Mouse (Mus musculus): ENCODE measurements around the gene Scn3a.
"Not testable (repeated sequence)": the region's sequence is repeated elsewhere in the genome, so short reads cannot be mapped to it uniquely, and the experiment has no call there.

The Scn3a gene

DNA sequence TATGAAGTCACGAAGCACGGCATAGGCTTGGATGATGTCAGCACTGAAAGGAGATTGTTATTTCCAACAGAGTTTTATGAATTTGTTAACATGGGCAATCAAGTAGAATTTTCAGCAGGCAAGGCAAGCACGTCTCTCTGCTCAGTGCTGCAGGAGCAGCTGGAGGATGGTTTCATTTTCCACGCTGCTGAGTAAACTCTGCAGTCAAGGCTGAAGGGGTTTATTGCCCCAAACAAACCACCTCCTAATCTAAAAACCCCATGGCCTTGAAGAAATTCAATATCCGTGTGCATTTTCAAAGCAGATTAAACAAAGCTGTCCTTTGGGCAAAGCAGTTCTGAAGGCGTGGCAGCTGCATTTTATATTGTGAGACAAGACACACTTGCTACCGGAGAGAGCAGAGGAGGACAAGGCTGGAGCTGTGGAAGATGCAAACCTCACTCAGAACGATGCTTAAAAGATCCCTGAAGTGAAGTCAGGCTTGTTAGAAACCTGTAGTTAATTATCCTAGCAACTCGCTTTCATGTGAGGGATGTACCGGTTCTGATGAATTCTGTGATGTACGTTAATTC is 96.0 kb downstream of the Scn3a start:
- Histone ChIP-seq H3K4me1 (replicated peaks; ENCODE audit: low read depth, low read length) (no peaks in the 10 kb centered on the region), H3K4me3 (replicated peaks; ENCODE audit: low read length) (no peak overlapping the region), H3K9me3 (ENCODE audit: low read length) (no peaks in the 10 kb centered on the region), H3K27me3 (ENCODE audit: insufficient read depth, low read length) (no peaks in the 10 kb centered on the region), H3K36me3 (ENCODE audit: insufficient read depth, low read length) (no peaks in the 10 kb centered on the region)
- TF ChIP-seq POU5F1 (IDR thresholded peaks at IDR 0.05; ENCODE audit: borderline replicate concordance, low read length) (no peak), NANOG (IDR thresholded peaks at IDR 0.05; ENCODE audit: borderline replicate concordance, low read length) (no peak), CTCF (conservative IDR thresholded peaks at IDR 0.05; ENCODE audit: low read length) (no peak)

DNA sequence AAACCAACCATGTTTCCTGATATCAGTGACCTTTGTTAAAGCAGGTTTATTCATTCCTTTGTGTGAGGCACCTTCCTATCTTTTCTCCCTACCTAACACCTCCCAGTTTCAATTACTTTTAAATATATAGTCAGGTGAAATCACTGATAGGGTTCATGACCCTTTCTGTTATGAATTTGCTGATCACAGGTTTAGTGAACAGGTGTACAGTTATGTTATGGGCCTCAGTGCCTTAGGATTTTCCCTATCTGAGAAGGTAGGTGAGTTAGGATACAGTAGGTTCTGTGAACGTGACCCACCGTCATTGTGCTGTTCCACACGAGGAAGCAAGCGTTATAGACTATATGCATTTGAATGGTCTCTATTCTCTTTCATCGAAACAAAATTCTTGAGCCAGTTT is 101.7 kb downstream of the Scn3a start:
- TF ChIP-seq POU5F1 (IDR thresholded peaks at IDR 0.05; ENCODE audit: borderline replicate concordance, low read length) (no peak), CTCF (conservative IDR thresholded peaks at IDR 0.05; ENCODE audit: low read length) (no peak), NANOG (IDR thresholded peaks at IDR 0.05; ENCODE audit: borderline replicate concordance, low read length) (no peak)
- no peaks in the 10 kb centered on the region for H3K9me3 ChIP-seq (ENCODE audit: low read length)
- H3K4me3 ChIP-seq (replicated peaks; ENCODE audit: low read length) = no peak overlapping the region
- no peaks in the 10 kb centered on the region for H3K27me3 ChIP-seq (ENCODE audit: insufficient read depth, low read length)
- no peaks in the 10 kb centered on the region for H3K36me3 ChIP-seq (ENCODE audit: insufficient read depth, low read length)
- peaks cover 4% of the 10 kb centered on the region; the same call in 1 of the 2 replicates for H3K4me1 ChIP-seq (replicated peaks; ENCODE audit: low read depth, low read length)

DNA sequence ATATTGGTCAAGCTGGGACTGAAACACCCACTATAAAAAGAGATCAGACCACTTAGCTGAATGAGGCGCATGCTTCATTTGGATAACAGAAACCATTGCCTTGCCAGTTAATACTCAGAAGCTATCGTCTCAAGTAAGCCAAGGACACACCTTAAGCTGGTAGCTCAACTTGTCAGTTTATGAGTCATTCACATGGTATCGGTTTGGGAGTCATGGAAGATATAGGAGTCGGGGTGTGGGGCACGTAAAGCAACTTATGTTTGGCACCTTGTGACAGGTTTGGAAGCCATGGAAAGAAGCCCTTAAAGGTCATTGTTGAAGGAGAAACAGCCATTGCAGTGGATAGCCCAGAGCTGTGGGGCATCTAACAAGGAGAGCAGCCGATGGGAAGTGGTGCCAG is 113.7 kb downstream of the Scn3a start:
- no peak for TF ChIP-seq POU5F1 (IDR thresholded peaks at IDR 0.05; ENCODE audit: borderline replicate concordance, low read length)
- peak; percentile 44; the same call in 1 of the 2 replicates for TF ChIP-seq NANOG (IDR thresholded peaks at IDR 0.05; ENCODE audit: borderline replicate concordance, low read length)
- Histone ChIP-seq H3K27me3 (ENCODE audit: insufficient read depth, low read length) (no peaks in the 10 kb centered on the region), H3K4me1 (replicated peaks; ENCODE audit: low read depth, low read length) (peaks cover 50% of the 10 kb centered on the region), H3K9me3 (ENCODE audit: low read length) (peaks cover 13% of the 10 kb centered on the region), H3K4me3 (replicated peaks; ENCODE audit: low read length) (no peak overlapping the region), H3K36me3 (ENCODE audit: insufficient read depth, low read length) (peaks cover 13% of the 10 kb centered on the region)

DNA sequence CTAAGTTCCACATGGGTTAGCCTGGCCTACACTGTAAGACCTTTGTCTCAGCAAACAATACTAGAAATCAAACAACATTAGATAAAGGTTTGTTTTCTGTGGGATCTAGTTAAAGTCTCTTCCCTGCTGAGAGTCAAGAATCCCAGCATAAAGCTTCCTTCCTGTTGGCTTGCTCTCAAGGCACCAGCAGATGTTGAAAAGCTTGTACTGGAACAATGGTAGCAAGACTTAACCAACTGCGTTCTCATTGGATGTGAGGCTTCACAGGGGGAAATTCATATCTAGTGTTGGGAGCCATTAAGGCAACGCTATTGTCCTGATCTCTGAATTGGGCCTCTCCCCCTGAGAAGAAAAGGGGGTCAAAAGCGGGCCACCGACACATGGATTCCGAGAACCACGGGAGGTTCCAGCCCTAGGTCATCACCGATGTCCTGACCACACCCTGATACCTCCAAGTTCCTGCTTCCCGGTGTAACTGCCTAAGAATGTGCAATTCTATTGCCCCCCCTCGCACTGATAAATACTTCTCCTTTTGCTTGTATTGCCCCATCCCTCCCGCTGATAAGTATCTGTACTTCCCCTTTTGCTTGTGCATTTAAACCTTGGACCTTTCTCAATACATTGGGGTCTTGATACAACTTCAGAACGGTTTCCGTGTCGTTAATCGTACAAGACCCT is 115.9 kb downstream of the Scn3a start:
- Histone ChIP-seq H3K4me1 (replicated peaks; ENCODE audit: low read depth, low read length) (peaks cover 54% of the 10 kb centered on the region), H3K36me3 (ENCODE audit: insufficient read depth, low read length) (peaks cover 18% of the 10 kb centered on the region), H3K9me3 (ENCODE audit: low read length) (peaks cover 13% of the 10 kb centered on the region)
- H3K4me3 ChIP-seq (replicated peaks; ENCODE audit: low read length); H3K27me3 ChIP-seq (ENCODE audit: insufficient read depth, low read length): not testable (repeated sequence)

DNA sequence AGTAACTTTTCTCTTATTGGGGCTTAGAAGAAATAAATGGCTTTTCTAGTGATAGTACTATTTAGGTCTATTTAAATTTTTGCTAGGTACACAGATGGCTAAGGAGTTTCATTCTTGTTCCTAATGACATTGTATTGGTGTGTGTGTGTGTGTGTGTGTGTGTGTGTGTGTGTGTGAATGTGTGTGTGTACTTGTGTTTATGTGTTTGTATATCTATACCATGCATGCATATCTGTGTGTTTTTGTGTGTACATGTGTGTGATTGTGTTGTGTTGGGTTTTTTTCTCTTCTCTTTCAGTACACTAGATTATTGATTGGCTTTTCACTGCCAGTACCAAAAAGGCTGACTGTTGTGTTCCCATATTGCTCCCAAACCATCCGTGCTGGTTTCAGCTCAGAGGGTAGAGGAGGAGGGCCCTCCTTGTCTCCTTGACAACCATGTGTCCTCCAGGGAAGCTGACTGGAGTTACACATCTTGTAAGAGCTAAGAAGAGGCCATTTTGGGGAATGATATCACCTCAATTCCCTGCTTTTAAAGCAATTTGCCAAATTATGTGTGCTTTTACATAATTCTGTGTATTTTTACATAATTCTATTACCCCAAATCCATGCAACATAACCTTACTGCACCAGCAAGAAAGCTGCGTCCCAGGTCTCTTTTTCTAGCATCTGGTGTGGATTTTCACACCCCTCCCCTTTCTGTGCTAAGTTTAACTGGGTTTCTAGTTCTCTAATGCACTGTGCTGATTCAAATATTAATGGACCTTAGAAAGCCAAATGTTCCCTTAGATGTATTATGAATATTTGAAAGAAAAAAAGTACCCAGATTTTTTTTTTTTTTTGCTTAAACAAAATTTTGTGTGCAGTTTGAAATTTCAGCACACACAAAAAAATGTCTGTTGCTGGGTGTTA is 116.7 kb downstream of the Scn3a start:
- TF ChIP-seq NANOG (IDR thresholded peaks at IDR 0.05; ENCODE audit: borderline replicate concordance, low read length) (no peak), CTCF (conservative IDR thresholded peaks at IDR 0.05; ENCODE audit: low read length) (no peak), POU5F1 (IDR thresholded peaks at IDR 0.05; ENCODE audit: borderline replicate concordance, low read length) (no peak)

DNA sequence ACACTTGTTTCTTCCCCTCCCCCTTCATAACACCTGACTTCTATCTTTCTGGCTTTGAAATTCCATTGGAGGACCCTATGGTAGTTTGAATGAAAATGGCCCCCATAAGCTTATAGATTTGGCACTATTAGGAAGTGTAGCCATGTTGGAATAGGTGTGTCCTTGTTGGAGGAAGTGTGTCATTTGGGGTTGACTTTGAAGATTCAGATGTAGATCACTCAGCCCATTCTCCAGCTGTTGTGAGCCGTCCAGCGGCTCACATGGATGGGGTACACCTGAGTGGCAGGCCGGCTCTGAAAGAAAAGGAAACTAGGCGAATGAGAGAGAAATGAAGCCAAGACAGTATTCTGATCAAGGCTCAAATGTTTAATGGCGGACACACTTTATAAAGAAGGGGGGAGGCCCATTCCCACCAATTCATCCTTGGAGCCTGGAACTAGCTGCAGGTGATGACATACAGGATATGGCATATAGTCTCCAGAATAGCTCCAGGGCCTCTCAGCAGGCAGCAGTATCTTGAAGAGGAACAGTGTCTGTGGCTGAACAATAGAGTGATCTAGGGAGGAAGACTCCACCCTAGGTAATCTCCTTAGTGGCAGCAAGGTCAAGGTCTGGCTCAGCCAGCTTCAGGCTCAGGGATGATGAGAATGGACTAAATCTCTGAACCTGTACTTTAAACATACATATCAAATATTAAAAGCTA is 118.2 kb downstream of the Scn3a start:
- TF ChIP-seq POU5F1 (IDR thresholded peaks at IDR 0.05; ENCODE audit: borderline replicate concordance, low read length) (no peak), CTCF (conservative IDR thresholded peaks at IDR 0.05; ENCODE audit: low read length) (no peak), NANOG (IDR thresholded peaks at IDR 0.05; ENCODE audit: borderline replicate concordance, low read length) (no peak; the same call in 1 of the 2 replicates)
- Histone ChIP-seq H3K36me3 (ENCODE audit: insufficient read depth, low read length) (peaks cover 18% of the 10 kb centered on the region), H3K9me3 (ENCODE audit: low read length) (peaks cover 13% of the 10 kb centered on the region), H3K27me3 (ENCODE audit: insufficient read depth, low read length) (no peaks in the 10 kb centered on the region), H3K4me1 (replicated peaks; ENCODE audit: low read depth, low read length) (peaks cover 39% of the 10 kb centered on the region), H3K4me3 (replicated peaks; ENCODE audit: low read length) (no peak overlapping the region)

More for the DNA sequence above, 116.7 kb downstream of the Scn3a start:
- Histone ChIP-seq H3K9me3 (ENCODE audit: low read length) (peaks cover 13% of the 10 kb centered on the region), H3K4me1 (replicated peaks; ENCODE audit: low read depth, low read length) (peaks cover 51% of the 10 kb centered on the region), H3K27me3 (ENCODE audit: insufficient read depth, low read length) (no peaks in the 10 kb centered on the region), H3K4me3 (replicated peaks; ENCODE audit: low read length) (no peak overlapping the region), H3K36me3 (ENCODE audit: insufficient read depth, low read length) (peaks cover 18% of the 10 kb centered on the region)

DNA sequence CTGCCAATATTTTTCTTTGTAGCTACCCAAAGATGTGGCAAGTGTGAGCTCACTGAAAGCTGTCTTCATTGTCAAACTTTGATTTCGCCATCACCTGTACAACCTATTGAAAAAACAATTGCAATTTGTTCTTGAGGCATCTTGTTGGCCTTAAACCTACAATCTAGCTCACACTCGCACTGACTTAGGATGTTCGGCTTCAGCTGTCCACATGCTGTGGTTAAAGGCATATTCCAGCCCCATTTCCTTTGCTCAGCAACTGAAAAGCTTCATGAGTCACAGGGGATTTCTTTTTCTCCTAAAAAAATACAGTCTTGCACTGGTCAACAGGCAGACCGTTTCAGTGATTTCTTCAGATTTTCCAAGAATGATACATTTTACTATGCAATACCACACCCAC is 124.3 kb downstream of the Scn3a start:
- no peak overlapping the region for H3K4me3 ChIP-seq (replicated peaks; ENCODE audit: low read length)

DNA sequence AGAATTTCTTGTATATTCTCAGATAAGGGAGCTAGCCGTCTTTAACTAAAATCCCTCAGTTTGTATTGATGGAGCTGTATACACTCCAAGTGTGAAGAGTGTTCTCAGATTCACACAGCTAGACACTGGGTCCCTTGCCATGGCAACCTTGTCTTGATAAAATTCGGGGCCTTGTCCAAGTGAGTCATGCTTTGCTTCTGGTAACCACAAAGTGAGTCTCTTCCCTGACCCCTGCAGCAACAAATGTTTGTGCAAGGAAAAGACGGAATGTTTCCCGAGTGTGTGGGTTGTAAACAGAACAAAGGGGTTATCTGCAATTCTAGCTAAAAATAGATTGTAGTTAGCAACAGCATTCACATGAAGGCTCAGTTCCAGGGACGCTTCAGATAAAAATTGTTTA is 125.9 kb downstream of the Scn3a start:
- no peaks in the 10 kb centered on the region for H3K36me3 ChIP-seq (ENCODE audit: insufficient read depth, low read length)
- H3K27me3 ChIP-seq (ENCODE audit: insufficient read depth, low read length) = no peaks in the 10 kb centered on the region
- H3K4me1 ChIP-seq (replicated peaks; ENCODE audit: low read depth, low read length) = peaks cover 47% of the 10 kb centered on the region
- no peak overlapping the region for H3K4me3 ChIP-seq (replicated peaks; ENCODE audit: low read length)
- no peaks in the 10 kb centered on the region for H3K9me3 ChIP-seq (ENCODE audit: low read length)
- no peak for TF ChIP-seq POU5F1 (IDR thresholded peaks at IDR 0.05; ENCODE audit: borderline replicate concordance, low read length)
- TF ChIP-seq NANOG (IDR thresholded peaks at IDR 0.05; ENCODE audit: borderline replicate concordance, low read length) = no peak
- TF ChIP-seq CTCF (conservative IDR thresholded peaks at IDR 0.05; ENCODE audit: low read length) = no peak

More for the DNA sequence above, 124.3 kb downstream of the Scn3a start:
- Histone ChIP-seq H3K4me1 (replicated peaks; ENCODE audit: low read depth, low read length) (peaks cover 37% of the 10 kb centered on the region), H3K9me3 (ENCODE audit: low read length) (no peaks in the 10 kb centered on the region), H3K36me3 (ENCODE audit: insufficient read depth, low read length) (0 out of 2 replicates have a peak, but pooled peaks cover 4% of the 10 kb centered on the region), H3K27me3 (ENCODE audit: insufficient read depth, low read length) (no peaks in the 10 kb centered on the region)
- TF ChIP-seq NANOG (IDR thresholded peaks at IDR 0.05; ENCODE audit: borderline replicate concordance, low read length) (no peak), CTCF (conservative IDR thresholded peaks at IDR 0.05; ENCODE audit: low read length) (no peak), POU5F1 (IDR thresholded peaks at IDR 0.05; ENCODE audit: borderline replicate concordance, low read length) (no peak)

All from E14TG2a.4 (cell line).